Mouse (Mus musculus) neural tube, embryonic 10.5 days (tissue): ENCODE measurements at regions not wholly inside any gene's neighbourhood (a gene's known extent, or its start where the extent isn't known, plus 50 kb on each side); places are given as distances from the start of the nearest gene placed in this dataset.
A peak's percentile ranks its signal among the peaks of the same experiment; 100 is the strongest.

Source experiments
- DNase-seq: peaks from one replicate; pipeline ENCODE4 v3.0.0-alpha.2; 2017; ENCODE audit warnings: low spot score; ENCODE audit errors: extremely low spot score

DNA sequence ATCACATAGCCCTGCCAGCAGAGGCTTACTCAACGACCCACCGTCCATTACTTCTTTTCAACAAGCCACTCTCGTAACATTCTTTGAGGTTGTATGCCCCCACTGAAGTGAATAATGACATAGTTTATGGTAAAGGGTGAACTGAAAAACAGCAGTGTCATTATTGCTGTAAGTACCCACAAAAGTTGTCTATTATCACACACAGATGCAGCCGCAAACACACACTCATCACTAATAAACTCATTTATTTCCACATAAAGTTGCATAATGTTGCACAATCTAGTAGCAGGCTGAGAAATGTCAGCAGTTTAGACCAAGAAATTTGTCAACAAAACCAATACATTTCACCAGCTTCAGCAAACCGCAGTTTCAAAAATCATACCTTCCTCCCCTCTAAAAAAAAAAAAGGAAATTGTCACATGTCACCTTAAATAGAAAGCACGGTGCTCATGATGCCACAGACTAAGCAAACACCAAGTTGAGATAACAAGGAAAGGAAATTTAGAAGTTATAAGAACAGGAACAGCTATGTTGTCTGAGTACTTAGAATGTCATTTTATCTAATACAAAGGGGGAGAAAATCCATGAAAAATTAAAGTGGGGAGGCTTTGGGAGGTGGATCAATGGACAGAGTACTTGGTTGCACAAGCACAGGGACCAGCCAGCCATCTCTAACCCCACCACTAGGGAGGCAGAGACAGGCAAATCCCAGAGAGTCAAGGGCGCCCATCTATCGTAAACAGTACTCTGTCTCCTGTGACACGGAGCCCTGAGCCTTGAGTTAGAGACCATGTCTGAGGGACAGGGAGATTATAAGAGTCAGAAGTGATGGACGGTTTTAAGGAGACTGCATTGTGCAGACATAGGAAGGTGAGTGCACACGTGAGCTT, 195.9 kb downstream of the Hlx start:
- DNase-seq: no peak

DNA sequence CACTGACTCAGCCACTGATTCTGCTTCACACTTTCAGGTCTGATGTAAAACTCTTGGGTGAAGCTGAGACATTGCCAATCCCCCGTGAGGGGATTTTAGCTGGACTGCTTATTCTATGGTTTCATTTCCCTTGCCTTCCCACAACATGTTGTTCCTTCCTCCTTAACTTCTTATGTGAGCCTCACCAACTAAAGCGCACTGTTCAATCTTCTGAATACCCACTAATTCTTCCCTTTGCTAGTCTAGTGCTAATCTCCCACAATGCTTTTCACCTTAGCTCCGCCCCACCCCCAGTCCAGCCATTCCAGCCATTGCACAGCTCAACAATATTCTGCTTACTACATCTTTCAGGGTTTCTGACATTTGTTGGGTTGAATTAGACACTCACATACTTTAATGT, 196.7 kb downstream of the Hlx start:
- DNase-seq: no peak

GRCm38 (mm10) chr1:184534511-184534910, 197.9 kb downstream of the Hlx start:
- DNase-seq: no peak

- no peak for DNase-seq
These were observed 198.5 kb downstream of the Hlx start for GRCm38 (mm10) chr1:184533870-184534269.

- DNase-seq: no peak
These were observed 199.8 kb downstream of the Hlx start for GRCm38 (mm10) chr1:184532488-184533055.

DNA sequence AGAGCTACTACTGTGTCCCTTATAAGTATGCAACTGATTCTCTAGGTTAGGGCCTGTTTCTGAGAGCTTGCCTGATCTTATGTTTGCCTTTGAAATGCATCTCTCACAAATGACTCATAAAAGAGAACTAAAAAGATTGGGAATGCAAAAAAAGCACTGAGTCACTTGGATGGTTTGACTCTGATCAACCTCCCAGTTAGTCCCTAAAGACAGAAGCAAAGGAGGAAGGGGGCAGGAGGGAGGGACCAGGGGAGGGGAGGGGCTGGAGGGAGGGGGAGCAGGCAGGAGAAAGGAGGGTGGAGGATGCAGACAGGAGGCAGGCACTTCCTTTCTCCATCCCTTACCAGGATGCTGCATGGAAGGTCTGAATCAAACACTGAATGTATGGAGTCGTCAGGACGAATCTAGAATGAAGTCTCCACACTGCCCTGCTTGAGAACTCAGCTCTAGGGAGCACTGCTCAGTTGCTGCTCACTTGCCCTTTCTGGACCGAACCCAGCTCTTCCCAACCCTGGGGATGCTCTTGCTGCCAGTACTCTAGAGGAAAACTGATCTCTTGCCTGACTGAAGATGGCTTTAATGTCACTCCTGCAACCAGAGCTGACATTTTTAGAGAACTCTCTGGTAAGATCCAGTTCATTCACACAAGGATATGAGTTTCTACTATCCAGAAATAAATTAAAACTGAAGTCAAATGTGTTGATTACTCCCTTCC, 201.7 kb downstream of the Hlx start:
- DNase-seq: no peak

GRCm38 (mm10) chr1:184525740-184526139, 206.7 kb downstream of the Hlx start:
- no peak for DNase-seq

DNA sequence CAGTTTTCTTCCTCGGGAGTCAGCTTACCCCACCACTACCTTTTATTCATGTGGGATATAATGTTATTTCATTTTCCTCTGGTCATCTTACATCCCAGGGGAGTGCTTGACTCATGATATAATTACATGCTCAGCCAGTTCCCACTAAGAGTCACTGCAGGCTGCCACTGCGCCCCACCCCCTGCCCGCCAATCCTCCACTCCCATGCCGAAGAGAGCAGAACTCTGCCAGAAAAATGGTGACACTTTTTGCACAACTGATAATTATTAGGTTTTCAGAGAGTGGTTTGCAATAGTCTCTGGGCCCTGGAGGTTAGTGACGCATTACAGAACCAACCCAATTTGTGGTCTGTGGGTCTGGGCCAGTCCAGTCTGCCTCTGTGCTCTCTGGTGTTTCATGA, 212.9 kb downstream of the Hlx start:
- DNase-seq: no peak

- no peak for DNase-seq
These were observed 227.8 kb downstream of the Hlx start for GRCm38 (mm10) chr1:184504663-184505062.

- no peak for DNase-seq
These were observed 228.5 kb downstream of the Hlx start for GRCm38 (mm10) chr1:184503827-184504355.

DNA sequence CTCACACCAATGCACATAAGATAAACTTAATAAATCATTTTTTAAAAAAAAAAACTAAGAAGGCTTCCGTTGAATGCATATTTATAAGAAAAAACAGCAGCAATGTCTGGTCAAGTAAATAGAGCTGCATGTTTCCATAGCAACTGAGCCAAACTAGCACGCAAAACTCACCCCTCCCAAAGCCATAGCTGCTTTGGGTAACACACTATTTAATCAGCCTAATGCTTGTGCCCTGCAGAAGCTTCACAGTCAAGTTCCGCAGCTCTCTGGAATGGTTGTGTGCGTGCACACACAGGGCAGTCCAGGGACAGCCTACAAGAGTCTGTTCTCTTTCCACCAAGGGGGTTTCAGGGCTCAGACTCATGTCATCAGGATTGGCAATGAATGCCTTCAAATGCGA, 231.7 kb downstream of the Hlx start:
- DNase-seq: no peak

- no peak for DNase-seq
These were observed 233.4 kb downstream of the Hlx start for GRCm38 (mm10) chr1:184498909-184499525.

- DNase-seq: no peak
These were observed 235.4 kb downstream of the Hlx start for GRCm38 (mm10) chr1:184497007-184497406.

DNA sequence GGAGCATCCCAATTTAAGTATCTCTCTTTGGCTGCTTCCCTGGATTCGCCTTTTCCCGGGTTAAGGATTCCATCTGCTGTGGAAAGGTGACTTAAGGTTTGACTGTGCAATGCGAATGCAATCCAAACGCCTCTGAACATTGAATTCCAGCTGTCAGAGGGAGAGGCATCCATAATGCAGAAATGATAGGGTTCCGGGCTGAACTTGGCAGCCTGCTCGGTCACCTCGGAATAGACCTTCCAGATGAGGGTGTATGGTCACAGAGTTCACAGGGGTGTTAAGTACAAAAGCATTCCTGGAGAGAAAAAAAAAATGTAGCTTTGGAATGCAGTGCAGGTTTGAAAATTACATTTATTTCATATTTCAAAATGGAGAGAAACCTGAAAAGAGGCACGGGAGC, 238.6 kb downstream of the Hlx start:
- DNase-seq: no peak

GRCm38 (mm10) chr1:184492115-184492514, 240.3 kb downstream of the Hlx start:
- no peak for DNase-seq

- DNase-seq: no peak
These were observed 241.2 kb downstream of the Hlx start for GRCm38 (mm10) chr1:184491252-184491651.

GRCm38 (mm10) chr1:184487409-184487808, 245.0 kb downstream of the Hlx start:
- peak; percentile 32 for DNase-seq

DNA sequence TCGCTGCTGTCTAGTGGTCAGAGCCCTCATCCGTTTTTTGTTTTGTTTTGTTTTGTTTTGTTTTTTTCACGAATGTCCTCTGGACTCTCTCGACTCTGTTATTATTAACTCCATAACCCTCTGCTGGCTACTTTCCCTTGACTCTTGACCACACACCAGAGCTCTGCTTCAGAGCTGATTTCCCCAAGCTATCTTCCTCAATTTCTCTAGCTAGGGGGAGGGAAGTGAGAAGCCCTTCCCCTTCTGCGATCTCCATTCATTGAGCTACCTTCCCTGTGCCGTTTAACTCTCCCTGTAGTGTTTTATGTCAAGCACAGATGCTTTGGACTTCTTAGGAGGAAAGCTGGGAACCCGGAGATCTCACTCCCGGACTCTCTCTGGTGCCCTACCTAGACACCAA, 247.6 kb downstream of the Hlx start:
- DNase-seq: no peak

GRCm38 (mm10) chr1:184483371-184483770, 249.0 kb downstream of the Hlx start:
- no peak for DNase-seq

- no peak for DNase-seq
These were observed 250.4 kb downstream of the Hlx start for GRCm38 (mm10) chr1:184482026-184482425.

GRCm38 (mm10) chr1:184480571-184481220, 251.7 kb downstream of the Hlx start:
- DNase-seq: no peak
